Mouse (Mus musculus) c-Kit-negative CD71-positive TER-119-positive erythroid progenitor cells, embryonic 14.5 days (primary cell): ENCODE measurements around the gene Gak.
A peak's percentile ranks its signal among the peaks of the same experiment; 100 is the strongest.
"Not testable (repeated sequence)": the region's sequence is repeated elsewhere in the genome, so short reads cannot be mapped to it uniquely, and the experiment has no call there.

Experiments used
- DNase-seq: peaks from one replicate; pipeline ENCODE4 v3.0.0-alpha.2; 2013; ENCODE audit warnings: low read depth, low spot score

Gak gene

GRCm38 (mm10) chr5:108655891-108656650 lies 26.5 kb upstream of the Gak start:
- DNase-seq = no peak

GRCm38 (mm10) chr5:108655381-108655780 lies 25.8 kb upstream of the Gak start:
- DNase-seq = no peak

- DNase-seq = no peak
Measured at GRCm38 (mm10) chr5:108654444-108654990, 25.0 kb upstream of the Gak start.

DNA sequence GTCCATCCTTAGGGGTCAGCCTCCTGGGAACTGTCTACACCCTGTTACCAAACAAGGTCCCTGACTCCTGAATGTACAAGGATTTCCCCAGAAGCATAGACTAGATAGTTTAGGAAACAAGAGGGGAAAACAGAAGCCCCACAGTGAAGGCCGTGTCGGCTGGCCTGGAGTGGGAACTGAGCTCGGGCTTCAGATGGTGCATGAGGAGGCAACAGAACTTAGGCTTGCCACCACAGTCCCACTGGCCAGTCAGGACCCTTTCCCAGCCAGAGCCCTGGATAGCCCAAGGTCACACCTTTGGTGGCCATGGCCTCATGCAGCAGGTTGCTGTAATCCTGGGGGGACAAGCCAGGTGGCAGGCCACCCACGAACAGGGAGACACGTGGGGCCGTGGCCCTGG lies 23.8 kb upstream of the Gak start:
- no peak for DNase-seq

- DNase-seq = no peak
Measured at GRCm38 (mm10) chr5:108651823-108652222, 22.3 kb upstream of the Gak start.

DNA sequence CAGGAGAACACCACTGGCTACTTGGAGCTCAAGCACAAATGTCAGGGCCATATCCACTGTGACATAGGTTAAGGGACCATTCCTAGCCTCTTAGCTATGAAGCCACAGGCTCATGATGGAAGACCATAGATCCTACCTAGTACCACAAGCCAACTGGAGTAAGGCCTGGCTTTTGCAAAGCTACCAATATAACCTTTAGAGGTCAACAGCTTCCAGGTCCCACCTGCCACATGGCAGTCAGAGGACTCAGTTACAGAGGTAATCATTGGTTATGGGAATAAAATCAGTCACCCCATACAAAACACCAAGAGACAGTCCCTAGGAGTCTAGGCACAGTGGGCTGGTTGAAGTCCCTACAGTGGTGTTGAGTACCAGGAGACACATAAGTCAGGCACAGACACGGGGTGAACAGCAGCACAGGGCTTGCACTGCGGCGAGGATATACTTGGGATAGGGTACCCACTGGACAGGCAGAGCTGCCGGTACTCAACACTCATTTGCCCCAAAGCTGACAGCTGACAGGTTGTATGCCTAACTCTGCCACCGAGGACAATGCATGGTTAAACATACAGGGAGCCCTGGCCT lies 21.7 kb upstream of the Gak start:
- no peak for DNase-seq

GRCm38 (mm10) chr5:108650341-108650740 lies 20.8 kb upstream of the Gak start:
- DNase-seq = no peak

DNA sequence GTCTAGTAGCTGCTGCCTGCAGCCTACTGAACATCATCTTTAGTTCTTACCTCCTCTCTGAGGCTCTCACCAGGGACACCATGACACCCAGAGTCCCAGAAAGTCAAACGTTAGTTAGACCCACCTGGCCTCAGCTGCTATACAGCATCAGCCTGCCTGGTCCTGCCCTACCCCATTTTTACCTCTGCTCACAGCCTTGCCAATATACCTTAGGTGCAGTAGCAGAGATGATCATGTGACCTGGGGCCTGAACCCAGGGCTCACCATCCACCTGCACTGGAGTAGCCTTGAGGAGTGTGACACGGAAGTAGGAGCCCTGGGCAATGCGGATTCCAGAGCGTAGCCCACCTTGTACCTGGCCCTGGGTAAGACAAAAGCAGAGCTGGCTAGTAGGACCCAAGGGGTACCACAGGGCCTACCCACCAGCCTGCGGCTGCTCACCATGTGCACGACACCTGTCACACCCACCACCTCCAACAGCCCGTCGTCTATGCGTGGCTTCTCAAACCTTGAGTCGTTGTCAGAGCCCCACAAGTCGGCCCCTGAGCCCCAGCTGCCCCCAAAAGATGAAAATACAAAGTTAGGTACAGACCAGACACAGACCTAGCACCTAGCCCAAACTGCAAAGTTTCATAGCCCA lies 19.5 kb upstream of the Gak start:
- no peak for DNase-seq

- DNase-seq = no peak
Measured at GRCm38 (mm10) chr5:108647820-108648465, 18.4 kb upstream of the Gak start.

GRCm38 (mm10) chr5:108647311-108647710 lies 17.8 kb upstream of the Gak start:
- no peak for DNase-seq

DNA sequence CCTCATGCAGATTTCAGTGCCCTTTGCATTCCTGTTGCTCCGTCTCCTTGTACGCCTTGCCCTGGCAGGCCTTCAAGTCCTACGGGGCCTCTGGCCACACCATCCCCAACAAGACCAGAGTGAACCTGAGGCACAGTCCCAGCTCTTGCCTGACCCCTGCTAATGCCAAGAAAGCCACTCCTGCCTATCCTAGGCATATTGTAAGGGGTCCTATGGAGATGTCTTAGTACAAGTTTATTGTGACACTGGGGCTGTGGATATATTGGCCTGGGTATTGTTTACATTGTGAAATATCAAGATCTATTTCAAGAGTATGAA lies 16.7 kb upstream of the Gak start:
- no peak for DNase-seq

DNA sequence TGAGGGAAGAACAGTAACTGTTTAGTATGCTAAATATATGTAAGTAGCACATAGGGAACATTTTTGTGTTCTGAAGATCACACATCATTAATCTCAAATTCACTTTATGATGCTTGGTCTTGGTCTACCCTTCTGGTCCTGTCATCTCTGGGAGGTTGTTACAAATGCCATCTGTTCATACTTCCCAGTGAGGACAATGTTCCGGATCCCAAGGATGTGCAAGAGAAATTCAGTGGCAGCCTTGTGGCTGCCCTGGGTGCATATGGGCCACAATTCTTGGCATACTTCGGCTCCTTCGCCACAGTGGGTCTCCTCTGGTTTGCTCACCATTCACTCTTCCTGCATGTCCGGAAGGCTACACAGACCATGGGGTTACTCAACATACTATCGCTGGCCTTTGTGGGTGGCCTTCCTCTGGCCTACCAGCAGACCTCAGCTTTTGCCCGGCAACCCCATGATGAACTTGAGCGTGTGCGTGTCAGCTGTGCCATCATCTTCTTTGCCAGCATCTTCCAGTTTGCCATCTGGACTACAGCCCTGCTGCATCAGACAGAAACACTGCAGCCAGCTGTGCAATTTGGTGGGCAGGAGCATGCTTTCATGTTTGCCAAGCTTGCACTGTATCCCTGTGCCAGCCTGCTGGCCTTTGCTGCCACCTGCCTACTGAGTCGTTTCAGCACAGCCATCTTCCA lies 16.2 kb upstream of the Gak start:
- no peak for DNase-seq

DNA sequence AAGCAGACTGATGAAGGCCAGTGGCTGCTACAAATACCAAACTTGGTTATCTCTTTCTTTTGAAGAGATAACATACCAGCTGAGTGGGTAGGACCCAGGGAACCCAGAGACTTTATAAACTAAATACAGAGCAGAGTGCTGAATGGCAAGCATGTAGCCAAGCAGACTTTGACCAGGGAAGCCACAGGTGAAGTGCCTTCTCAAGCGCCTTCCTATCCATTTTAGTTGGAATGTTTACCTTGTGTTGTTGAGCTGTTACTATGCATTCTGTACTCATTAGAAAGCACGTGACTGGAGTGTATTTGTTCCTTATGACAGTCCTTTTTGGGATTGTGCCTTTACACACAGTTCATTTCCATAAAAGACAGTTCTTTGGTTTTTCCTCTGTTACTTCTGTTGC lies 14.1 kb upstream of the Gak start:
- DNase-seq = no peak

DNA sequence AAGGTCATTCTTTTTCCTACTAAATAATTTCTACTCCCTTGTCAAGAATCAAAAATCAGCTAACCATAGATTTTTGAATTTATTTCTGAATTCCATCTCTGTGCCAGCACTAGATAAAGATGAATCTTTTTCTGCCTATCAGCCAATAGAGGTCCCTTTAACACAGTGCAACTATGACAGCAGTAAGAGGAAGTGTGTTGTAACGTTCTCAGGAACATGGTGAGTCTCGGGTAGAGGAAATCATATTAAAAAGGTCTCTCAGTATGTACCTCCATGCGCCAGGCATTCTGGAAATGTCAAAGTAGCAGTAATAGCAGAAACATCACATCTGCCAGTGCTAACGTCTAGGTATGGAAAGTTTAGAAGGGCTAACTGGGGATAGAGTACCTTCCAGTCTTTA lies 6.6 kb upstream of the Gak start:
- DNase-seq = no peak

- DNase-seq = not testable (repeated sequence)
Measured at GRCm38 (mm10) chr5:108634088-108634487, 4.5 kb upstream of the Gak start.

DNA sequence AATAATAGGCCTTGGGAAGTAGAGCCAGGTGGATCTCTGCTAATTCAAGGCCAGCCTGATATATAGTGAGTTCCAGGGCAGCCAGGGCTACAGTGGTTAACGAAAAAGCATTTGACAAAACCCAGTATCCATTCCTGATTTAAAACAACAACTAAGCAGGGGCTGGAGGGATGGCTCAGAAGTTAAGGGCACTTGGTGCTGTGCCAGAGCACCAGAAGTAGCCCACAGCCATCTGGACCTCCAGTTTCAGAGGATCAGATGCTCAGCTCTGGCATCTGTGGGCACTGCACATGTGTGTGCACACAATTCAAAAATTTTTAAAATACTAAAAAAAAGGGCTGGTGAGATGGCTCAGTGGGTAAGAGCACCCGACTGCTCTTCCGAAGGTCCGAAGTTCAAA lies 4.1 kb upstream of the Gak start:
- no peak for DNase-seq

DNA sequence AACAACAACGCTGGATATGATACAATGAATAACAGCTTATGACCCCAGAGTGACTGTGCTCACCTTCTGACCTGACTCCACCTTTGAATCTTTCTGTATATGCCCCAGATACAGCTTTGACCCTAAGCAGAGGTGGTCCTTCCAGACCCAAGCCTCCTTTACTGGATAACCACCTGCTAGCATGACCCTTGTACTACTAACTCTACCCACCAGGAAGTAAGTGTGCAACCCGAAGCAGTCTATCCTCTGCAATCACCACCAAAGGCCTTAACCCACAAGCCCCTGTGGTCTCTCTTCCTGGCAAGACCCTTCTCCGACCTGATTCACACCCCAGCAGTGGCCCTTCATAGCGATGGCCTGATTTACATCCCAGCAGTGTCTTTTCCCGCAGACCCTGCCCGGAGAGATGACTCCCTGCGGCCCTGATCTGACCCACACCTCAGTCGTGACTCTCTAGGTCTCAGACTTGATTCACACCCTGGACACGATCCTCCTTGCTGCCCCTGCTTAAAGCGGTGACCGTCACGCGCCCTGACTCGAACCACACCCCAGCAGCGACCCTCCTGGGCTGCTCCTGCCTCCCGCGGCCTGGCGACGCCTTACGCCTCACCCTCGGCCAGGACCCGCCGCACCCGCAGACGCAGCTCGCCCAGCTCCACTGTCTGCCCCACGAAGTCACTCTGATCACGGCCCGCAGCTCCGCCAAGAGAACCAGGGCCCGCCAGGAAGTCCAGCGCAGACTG lies 493 bp downstream of the Gak start:
- DNase-seq = peak; percentile 19

GRCm38 (mm10) chr5:108626050-108626660 lies 3.4 kb downstream of the Gak start:
- no peak for DNase-seq

GRCm38 (mm10) chr5:108621870-108622269 lies 7.7 kb downstream of the Gak start:
- DNase-seq = no peak

- no peak for DNase-seq
Measured at GRCm38 (mm10) chr5:108610426-108610825, 19.1 kb downstream of the Gak start.

GRCm38 (mm10) chr5:108602537-108602936 lies 27.0 kb downstream of the Gak start:
- DNase-seq = no peak
